Mouse (Mus musculus): ENCODE measurements at regions not wholly inside any gene's neighbourhood (a gene's known extent, or its start where the extent isn't known, plus 50 kb on each side); places are given as distances from the start of the nearest gene placed in this dataset.
A peak's percentile ranks its signal among the peaks of the same experiment; 100 is the strongest.

DNA sequence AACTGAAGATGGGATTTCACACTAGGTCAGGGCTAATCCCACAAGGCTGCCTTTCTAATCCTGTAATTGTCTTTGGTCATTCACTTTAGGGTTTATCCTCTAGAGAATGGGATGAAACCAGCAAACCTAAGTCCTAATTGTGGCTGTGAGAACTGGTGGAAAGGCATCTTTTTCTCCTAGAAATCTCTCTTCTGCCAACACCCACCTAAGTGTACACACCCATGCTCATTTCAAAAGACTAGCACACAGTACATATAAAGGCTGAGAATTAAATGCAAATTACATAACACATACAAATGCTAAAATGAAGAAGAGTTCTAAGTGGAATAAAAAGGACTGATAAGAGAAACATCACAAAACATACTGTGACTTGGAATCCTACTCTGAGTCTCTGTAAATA is 579.5 kb downstream of the Eepd1 start:
- DNase-seq (ENCODE audit: low spot score in 2 of 2), result no peak

DNA sequence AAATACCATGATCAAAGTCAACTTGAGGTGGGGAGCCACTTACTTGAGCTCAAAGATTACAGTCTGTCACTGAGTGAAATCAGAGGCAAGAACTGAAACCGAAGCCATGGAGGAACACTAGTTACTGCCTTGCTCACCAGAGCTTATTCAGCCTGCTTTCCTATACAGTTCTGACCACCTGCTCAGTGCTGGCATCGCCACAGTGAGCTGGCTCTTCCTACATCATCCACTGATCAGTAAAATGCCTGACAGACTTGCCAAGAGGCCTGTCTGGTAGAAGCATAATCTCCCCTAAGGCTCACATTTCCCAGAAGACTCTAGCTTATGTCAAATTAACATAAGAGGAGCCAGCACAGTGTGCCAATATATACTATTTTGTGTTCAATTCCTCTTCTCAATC is 595.7 kb downstream of the Eepd1 start:
- peak; percentile 27 to 42 for DNase-seq (ENCODE audit: low spot score in 2 of 2)

DNA sequence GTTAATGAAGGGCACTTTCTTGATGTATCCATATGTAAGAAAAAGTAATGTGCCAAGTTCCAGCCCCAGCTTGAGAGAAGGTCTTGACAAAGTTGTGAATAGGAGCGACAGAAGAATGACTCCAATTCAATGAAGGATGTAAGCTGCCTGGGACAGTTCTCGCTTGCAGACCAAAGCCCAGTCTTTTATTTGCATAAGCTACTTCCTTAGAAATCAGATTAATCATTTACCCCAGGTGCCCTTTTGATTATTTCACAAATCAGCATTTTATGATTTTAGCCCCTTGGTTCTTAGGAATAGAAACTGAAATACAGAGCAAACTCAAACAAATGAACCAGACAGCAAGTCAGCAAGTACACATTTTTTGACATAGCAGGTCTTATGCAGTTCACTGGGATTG is 605.2 kb downstream of the Eepd1 start:
- DNase-seq (ENCODE audit: low spot score in 2 of 2), result no peak

DNA sequence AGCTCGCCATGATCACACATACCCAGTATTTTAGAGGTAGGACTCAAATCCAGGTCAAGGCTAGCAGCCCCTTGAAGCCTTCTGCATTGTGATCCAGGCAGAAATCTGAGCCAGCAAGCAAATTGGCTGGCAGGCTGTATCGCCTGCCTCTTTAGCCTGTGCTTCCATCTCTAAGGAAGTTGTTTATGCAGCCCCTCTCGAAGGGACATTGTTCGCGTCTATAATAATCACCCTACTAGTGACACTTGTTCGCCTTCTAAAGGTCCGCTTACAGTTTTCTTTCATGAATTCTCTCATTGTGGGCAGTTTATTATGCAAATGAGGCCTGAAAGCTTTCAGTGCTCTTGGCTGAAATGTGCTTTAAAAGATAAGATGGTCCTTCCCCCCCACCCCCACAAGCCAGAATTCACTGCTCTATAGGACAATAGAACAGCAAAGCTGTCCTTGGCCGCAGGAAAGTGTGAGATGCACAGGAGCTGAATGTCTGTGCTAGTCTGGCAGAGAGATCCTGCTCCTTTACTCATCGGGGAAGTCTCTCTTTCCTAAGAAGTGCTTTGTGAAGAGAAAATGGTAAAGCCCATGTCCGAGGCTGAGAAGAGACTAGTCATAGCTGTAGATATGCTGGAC is 610.8 kb downstream of the Eepd1 start:
- no peak for DNase-seq (ENCODE audit: low spot score in 2 of 2)

DNA sequence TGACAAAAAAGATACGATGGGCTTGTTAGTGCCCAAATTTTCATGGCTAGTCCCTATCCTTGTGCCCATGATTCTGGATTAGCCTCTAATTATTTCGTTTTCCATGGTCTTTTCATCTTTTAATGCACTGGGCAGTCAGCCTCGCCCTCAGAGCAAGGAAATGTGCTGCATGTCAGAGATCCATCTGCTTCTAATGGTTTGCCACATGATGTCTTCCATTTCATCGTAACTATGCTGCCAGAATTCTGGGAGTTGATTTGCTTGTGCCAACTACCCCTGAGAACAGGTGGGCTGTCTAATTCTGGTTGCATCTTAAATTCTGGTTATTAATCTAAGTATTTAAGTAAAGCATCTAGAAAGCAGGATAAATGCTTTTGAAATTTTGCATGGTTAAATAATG is 622.8 kb downstream of the Eepd1 start:
- DNase-seq (ENCODE audit: low spot score in 2 of 2), result no peak

DNA sequence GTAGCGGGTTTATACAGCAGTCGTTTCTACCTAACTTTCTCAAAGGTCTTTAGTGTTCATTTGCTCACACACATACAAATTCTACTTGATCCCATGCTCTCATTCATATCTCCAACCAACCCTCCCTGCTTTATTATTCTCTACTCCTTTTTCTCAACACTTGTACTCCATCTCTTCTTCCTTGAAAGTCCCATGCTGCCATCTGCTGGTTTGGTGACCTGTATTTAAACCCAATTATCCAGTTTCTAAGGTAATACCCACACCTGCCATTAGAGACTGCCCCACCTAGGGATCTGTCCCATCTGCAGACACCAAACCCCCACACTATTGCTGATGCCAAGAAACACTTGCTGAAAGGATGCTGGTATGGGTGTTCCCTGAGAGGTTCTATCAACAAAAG is 611.5 kb upstream of the B3gat1 start:
- DNase-seq (ENCODE audit: low spot score in 2 of 2), result peak in 1 of 2 experiments; percentile 38

DNA sequence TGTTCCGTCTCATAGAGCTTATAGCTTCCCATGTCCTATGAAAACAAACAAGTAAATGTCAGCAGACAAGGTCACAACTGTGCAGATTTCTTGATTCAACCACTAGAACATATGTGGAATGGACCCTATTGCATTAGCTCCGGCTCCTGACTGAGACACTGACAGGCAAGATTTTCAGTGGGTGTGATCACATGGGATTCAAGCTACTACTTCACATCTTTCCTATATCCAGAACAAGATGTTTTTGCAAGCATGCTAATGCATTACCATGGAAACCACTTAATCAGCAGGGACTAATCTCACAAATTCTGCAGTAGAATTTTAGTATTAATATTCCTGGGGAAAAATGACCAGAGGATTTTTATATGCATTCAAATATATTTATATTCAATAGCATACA is 598.9 kb upstream of the B3gat1 start:
- DNase-seq (ENCODE audit: low spot score in 2 of 2), result peak in 1 of 2 experiments; percentile 40

All from right cerebral cortex, postnatal 10 days (tissue).